Mouse (Mus musculus) CH12.LX (cell line): ENCODE results near the gene Arhgef7.

Experiments used
- CTCF ChIP-seq, 2 experiments: IDR thresholded peaks in 1 of 2; conservative IDR thresholded peaks in 1 of 2; 2 replicates each; pipeline ENCODE4 v1.5.1; 2011 to 2012; ENCODE audit warnings: low read depth in 2 of 2, low read length in 2 of 2, improper control_type of control experiment in 1 of 2, inconsistent platforms in 1 of 2, mild to moderate bottlenecking in 1 of 2, moderate library complexity in 1 of 2
- EP300 ChIP-seq: IDR thresholded peaks from 2 replicates; pipeline ENCODE4 v1.6.1; 2011; ENCODE audit warnings: low read length, improper control_type of control experiment
- JUND ChIP-seq: conservative IDR thresholded peaks from 2 replicates; pipeline ENCODE4 v1.6.1; 2011; ENCODE audit warnings: low read depth, low read length, improper control_type of control experiment
- KAT2A ChIP-seq: IDR thresholded peaks from 2 replicates; pipeline ENCODE4 v1.6.1; 2012; ENCODE audit warnings: low read length, improper control_type of control experiment, inconsistent platforms; ENCODE audit not compliant: insufficient replicate concordance
- MAFK ChIP-seq: IDR thresholded peaks from 2 replicates; pipeline ENCODE4 v1.6.1; 2011; ENCODE audit warnings: low read length, improper control_type of control experiment; ENCODE audit not compliant: insufficient replicate concordance
- MAX ChIP-seq: IDR thresholded peaks from 2 replicates; pipeline ENCODE4 v1.6.1; 2011; ENCODE audit warnings: low read length, improper control_type of control experiment
- POLR2AphosphoS2 ChIP-seq: IDR thresholded peaks from 2 replicates; pipeline ENCODE4 v1.6.1; 2011; ENCODE audit warnings: low read depth, low read length, improper control_type of control experiment
- ZC3H11A ChIP-seq: IDR thresholded peaks from 2 replicates; pipeline ENCODE4 v1.6.1; 2012; ENCODE audit warnings: low read depth, mild to moderate bottlenecking, inconsistent platforms, low read length, improper control_type of control experiment
- ZNF384 ChIP-seq: IDR thresholded peaks from 2 replicates; pipeline ENCODE4 v1.6.1; 2012; ENCODE audit warnings: low read depth, low read length, improper control_type of control experiment, inconsistent platforms

- TF ChIP-seq POLR2AphosphoS2: no peak
- TF ChIP-seq JUND: no peak
- no peak for TF ChIP-seq MAX
- no peak for TF ChIP-seq MAFK
- no peak for TF ChIP-seq ZC3H11A
- no peak for TF ChIP-seq ZNF384
- no peak for TF ChIP-seq EP300
- TF ChIP-seq KAT2A: no peak
- TF ChIP-seq CTCF (conservative IDR thresholded peaks at IDR 0.05 in 1 of 2, IDR thresholded peaks at IDR 0.05 in 1 of 2; ENCODE audit: low read depth in 2 of 2, low read length in 2 of 2): no peak
Observed at GRCm38 (mm10) chr8:11785539-11786046, 58.1 kb downstream of the Arhgef7 start.
